Mouse (Mus musculus) erythroid progenitor cell, adult 5-6 weeks (primary cell): ENCODE data around the gene Olfr561. TPM values are rescaled to one million over a fixed set of nuclear protein-coding genes. Genes with fewer than 3 reads are reported as not detected.

ENCODE experiments used
- ATAC-seq: replicated peaks from 2 replicates; pipeline ENCODE4 v1.8.0; 2016; ENCODE audit warnings: moderate number of reproducible peaks, mild to moderate bottlenecking, moderate TSS enrichment, inconsistent platforms; ENCODE audit not compliant: poor library complexity, low FRiP score, severe bottlenecking
- total RNA-seq, 2 experiments: library from RNA; stranded (forward) in 1 of 2; stranded (reverse) in 1 of 2; fragments of 150-400 nt in 1 of 2; fragments of 186-747, 209-891 nt in 1 of 2; gene quantifications; 2 replicates each; pipeline versions ENCODE4 v1.2.3 to v1.2.4; 2015 to 2017; ENCODE audit warnings: low replicate concordance in 2 of 2

The Olfr561 gene
- total RNA-seq (2015; ENCODE audit: low replicate concordance) = not detected in 2 replicates
- total RNA-seq (2017; ENCODE audit: low replicate concordance) = not detected in 2 replicates

DNA sequence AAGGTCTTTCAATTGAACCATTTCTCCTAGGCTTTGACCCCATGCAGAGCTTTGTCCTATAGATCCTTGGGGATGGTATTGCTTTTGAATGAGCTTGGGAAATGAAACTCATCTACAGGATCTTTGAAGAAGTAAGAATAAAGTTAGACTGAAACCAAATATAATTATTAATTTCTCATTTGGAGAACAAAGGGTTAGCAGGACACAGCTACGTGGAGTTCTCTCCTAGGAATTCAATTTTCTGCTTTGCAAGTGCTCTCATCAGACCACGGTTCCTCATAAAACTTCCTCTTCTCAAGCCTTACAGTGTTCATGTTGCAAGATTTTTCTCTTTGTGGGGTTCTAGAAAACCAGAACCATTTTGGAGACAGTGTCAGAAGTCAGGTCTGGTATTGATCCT lies at the start of gene Olfr561:
Olfr561 (plus strand) TSS at position 301 of the 400 bp plus-strand sequence.
- ATAC-seq = no peak

DNA sequence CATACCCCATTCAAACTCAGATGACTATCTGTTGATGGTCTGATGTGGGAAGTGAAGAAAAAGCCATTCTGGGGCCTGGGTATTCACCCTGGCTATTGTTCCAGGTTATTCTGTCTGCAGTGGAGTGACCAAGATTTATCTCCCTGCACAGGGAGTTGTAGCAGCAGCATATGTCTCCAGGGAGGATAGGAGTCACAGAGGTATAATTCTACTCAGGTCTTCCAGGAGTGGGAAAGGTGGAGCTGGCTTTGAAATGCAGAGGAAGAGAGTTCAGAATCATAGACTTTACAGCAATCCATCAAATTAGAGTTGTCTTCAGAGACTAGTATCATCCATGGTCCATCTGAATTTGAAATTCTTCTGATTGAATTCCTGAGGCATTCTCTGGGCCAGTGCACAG lies 43.6 kb upstream of the Olfr561 start, which contains the start of gene Olfr559:
Olfr559 (minus strand) TSS at position 101 of the 400 bp plus-strand sequence.
- no peak for ATAC-seq

DNA sequence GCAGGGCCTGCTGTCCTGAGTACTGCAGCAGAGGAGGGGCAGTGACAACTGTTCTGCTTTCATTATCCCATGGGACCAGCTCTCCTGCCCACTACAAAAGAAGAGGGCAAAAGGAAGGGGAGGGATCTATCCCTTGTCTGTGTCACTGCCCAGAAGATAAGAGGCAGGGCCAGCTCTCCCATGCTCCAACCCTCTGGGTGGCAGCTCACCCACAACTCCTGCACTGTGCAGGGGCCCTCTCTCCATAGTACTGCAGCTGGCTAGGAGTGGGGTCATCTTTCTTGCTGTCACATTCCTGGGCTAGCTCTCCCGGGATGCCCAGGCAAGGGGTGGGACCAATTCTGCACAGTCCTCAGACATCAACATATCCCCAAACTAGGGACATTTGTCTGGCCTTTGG lies 37.2 kb upstream of the Olfr561 start:
- ATAC-seq = no peak

DNA sequence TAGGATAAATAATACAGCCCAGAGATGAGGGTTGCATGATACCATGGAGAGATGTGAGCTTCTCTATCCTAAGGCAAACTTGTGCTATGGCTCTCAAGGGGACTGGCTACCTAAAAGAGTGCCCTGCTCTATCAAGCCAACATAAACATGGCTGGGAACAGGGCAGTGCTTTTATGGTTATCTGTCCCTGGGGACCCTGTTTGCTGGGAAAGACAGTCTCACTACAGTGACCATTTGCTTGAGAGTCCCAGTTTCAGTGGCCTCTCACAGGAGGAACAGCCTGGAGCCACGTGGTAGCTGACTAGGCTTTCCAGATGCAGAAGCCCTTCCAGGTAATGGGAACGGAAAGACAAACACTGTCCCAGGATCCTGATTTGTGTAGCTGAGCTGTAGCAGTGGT lies 33.3 kb upstream of the Olfr561 start:
- ATAC-seq = no peak

DNA sequence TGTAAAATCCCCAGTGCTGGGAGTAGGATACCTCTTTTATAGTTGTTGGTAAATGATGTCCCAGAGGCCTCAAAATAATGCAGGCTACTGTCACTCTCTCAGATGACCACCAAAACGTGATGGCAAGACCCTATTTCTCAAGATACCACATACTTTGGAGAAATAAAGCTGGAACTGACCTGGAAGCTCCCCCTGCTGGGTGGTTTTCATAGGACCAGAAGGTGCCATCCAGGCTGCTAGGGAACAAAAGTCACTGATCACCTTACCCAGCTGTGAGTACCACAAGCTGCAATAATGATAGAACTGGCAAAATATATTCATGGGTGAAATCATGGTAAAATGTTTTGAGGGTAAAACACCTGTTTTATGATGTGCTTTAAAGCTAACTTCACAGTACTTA lies 18.9 kb upstream of the Olfr561 start:
- no peak for ATAC-seq

DNA sequence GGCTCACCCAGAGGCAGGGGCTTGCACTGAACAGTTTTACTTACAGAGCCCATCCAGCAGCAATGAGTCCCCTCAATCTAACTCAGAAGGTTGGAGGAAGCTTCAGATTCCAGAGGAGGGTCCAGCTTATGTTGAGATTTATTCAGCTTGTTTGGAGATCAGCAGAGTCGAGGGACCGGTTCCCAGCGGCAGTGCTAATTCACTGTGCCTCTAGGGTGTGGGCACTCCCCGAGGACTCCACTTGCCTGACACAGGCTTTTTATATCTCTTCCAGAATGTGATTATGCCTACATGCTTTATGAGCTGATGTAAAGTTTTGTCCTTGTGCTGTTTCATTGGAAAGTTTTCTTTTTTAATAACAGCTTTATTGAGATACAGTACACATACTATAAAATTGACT lies 11.8 kb upstream of the Olfr561 start, which contains the start of the genes Olfr560 and Olfr78:
Olfr560 (minus strand) TSS at position 101 of the 400 bp plus-strand sequence.
Olfr78 (minus strand) TSS at position 206 of the 400 bp plus-strand sequence.
- ATAC-seq = no peak

DNA sequence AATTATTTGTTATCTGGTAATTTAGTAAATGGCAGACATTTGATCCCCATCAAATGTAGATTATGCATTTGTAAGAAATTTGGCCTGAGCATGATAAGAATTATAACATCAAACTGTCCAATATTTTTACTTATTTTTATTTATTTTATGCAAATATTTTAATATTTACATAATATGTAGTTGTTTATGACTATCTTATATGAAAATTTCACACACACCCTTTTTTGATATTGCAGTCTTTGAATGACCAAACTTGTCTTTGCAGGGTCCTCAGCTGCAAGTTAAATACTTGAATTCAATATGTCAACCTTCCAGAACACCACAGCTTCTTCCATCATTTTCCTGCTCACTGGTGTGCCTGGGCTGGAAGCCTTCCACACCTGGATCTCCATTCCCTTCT lies 32.2 kb downstream of the Olfr561 start, which contains the start of gene Olfr564:
Olfr564 (plus strand) TSS at position 301 of the 400 bp plus-strand sequence.
- no peak for ATAC-seq

Other genes starting within 250 kb of the Olfr561 start
Only the 30 nearest of the 31 such genes appear.
- not detected in 2 replicates for gene Olfr548-ps1, start 230.3 kb upstream of the Olfr561 start, total RNA-seq (2015; ENCODE audit: low replicate concordance)
- gene Olfr548-ps1, start 230.3 kb upstream of the Olfr561 start, total RNA-seq (2017; ENCODE audit: low replicate concordance) = not detected in 2 replicates
- not detected in 2 replicates for gene Olfr549, start 221.4 kb upstream of the Olfr561 start, total RNA-seq (2015; ENCODE audit: low replicate concordance)
- gene Olfr549, start 221.4 kb upstream of the Olfr561 start, total RNA-seq (2017; ENCODE audit: low replicate concordance) = 0.51 TPM in 1 of 2 replicates, not detected in the other
- gene Trim21, start 205.7 kb upstream of the Olfr561 start, total RNA-seq (2015; ENCODE audit: low replicate concordance) = 5.8 and 8.8 TPM in 2 replicates
- 27.5 and 37.1 TPM in 2 replicates for gene Trim21, start 205.7 kb upstream of the Olfr561 start, total RNA-seq (2017; ENCODE audit: low replicate concordance)
- gene Olfr550, start 199.8 kb upstream of the Olfr561 start, total RNA-seq (2015; ENCODE audit: low replicate concordance) = not detected in 2 replicates
- not detected in 2 replicates for gene Olfr550, start 199.8 kb upstream of the Olfr561 start, total RNA-seq (2017; ENCODE audit: low replicate concordance)
- gene Olfr551, start 179.3 kb upstream of the Olfr561 start, total RNA-seq (2015; ENCODE audit: low replicate concordance) = not detected in 2 replicates
- not detected in 2 replicates for gene Olfr551, start 179.3 kb upstream of the Olfr561 start, total RNA-seq (2017; ENCODE audit: low replicate concordance)
- gene Olfr552, start 173.5 kb upstream of the Olfr561 start, total RNA-seq (2015; ENCODE audit: low replicate concordance) = not detected in 2 replicates
- gene Olfr552, start 173.5 kb upstream of the Olfr561 start, total RNA-seq (2017; ENCODE audit: low replicate concordance) = not detected in 2 replicates
- gene Olfr553, start 153.0 kb upstream of the Olfr561 start, total RNA-seq (2015; ENCODE audit: low replicate concordance) = not detected in 2 replicates
- gene Olfr553, start 153.0 kb upstream of the Olfr561 start, total RNA-seq (2017; ENCODE audit: low replicate concordance) = not detected in 2 replicates
- gene Olfr554, start 132.8 kb upstream of the Olfr561 start, total RNA-seq (2015; ENCODE audit: low replicate concordance) = not detected in 2 replicates
- not detected in 2 replicates for gene Olfr554, start 132.8 kb upstream of the Olfr561 start, total RNA-seq (2017; ENCODE audit: low replicate concordance)
- gene Olfr555, start 112.4 kb upstream of the Olfr561 start, total RNA-seq (2015; ENCODE audit: low replicate concordance) = not detected in 2 replicates
- not detected in 2 replicates for gene Olfr555, start 112.4 kb upstream of the Olfr561 start, total RNA-seq (2017; ENCODE audit: low replicate concordance)
- gene Olfr556, start 106.3 kb upstream of the Olfr561 start, total RNA-seq (2015; ENCODE audit: low replicate concordance) = not detected in 2 replicates
- gene Olfr556, start 106.3 kb upstream of the Olfr561 start, total RNA-seq (2017; ENCODE audit: low replicate concordance) = not detected in 2 replicates
- 9.6 TPM in 1 of 2 replicates, not detected in the other for gene Trim68, start 83.9 kb upstream of the Olfr561 start, total RNA-seq (2015; ENCODE audit: low replicate concordance)
- gene Trim68, start 83.9 kb upstream of the Olfr561 start, total RNA-seq (2017; ENCODE audit: low replicate concordance) = 0.08 and 2.1 TPM in 2 replicates
- gene Olfr557, start 75.3 kb upstream of the Olfr561 start, total RNA-seq (2015; ENCODE audit: low replicate concordance) = not detected in 2 replicates
- gene Olfr557, start 75.3 kb upstream of the Olfr561 start, total RNA-seq (2017; ENCODE audit: low replicate concordance) = not detected in 2 replicates
- gene Olfr558, start 69.0 kb upstream of the Olfr561 start, total RNA-seq (2015; ENCODE audit: low replicate concordance) = not detected in 2 replicates
- gene Olfr558, start 69.0 kb upstream of the Olfr561 start, total RNA-seq (2017; ENCODE audit: low replicate concordance) = not detected in 2 replicates
- gene Olfr33, start 52.2 kb upstream of the Olfr561 start, total RNA-seq (2015; ENCODE audit: low replicate concordance) = not detected in 2 replicates
- not detected in 2 replicates for gene Olfr33, start 52.2 kb upstream of the Olfr561 start, total RNA-seq (2017; ENCODE audit: low replicate concordance)
- gene Olfr559, start 43.7 kb upstream of the Olfr561 start, total RNA-seq (2015; ENCODE audit: low replicate concordance) = not detected in 2 replicates
- gene Olfr559, start 43.7 kb upstream of the Olfr561 start, total RNA-seq (2017; ENCODE audit: low replicate concordance) = not detected in 2 replicates
- not detected in 2 replicates for gene Olfr560, start 11.9 kb upstream of the Olfr561 start, total RNA-seq (2015; ENCODE audit: low replicate concordance)
- gene Olfr560, start 11.9 kb upstream of the Olfr561 start, total RNA-seq (2017; ENCODE audit: low replicate concordance) = not detected in 2 replicates
- gene Olfr78, start 11.8 kb upstream of the Olfr561 start, total RNA-seq (2015; ENCODE audit: low replicate concordance) = not detected in 2 replicates
- not detected in 2 replicates for gene Olfr78, start 11.8 kb upstream of the Olfr561 start, total RNA-seq (2017; ENCODE audit: low replicate concordance)
- not detected in 2 replicates for gene Olfr564, start 32.3 kb downstream of the Olfr561 start, total RNA-seq (2015; ENCODE audit: low replicate concordance)
- not detected in 2 replicates for gene Olfr564, start 32.3 kb downstream of the Olfr561 start, total RNA-seq (2017; ENCODE audit: low replicate concordance)
- gene Olfr566, start 87.5 kb downstream of the Olfr561 start, total RNA-seq (2015; ENCODE audit: low replicate concordance) = not detected in 2 replicates
- gene Olfr566, start 87.5 kb downstream of the Olfr561 start, total RNA-seq (2017; ENCODE audit: low replicate concordance) = not detected in 2 replicates
- gene Olfr568, start 105.9 kb downstream of the Olfr561 start, total RNA-seq (2015; ENCODE audit: low replicate concordance) = not detected in 2 replicates
- gene Olfr568, start 105.9 kb downstream of the Olfr561 start, total RNA-seq (2017; ENCODE audit: low replicate concordance) = not detected in 2 replicates
- gene Olfr569, start 119.7 kb downstream of the Olfr561 start, total RNA-seq (2015; ENCODE audit: low replicate concordance) = not detected in 2 replicates
- gene Olfr569, start 119.7 kb downstream of the Olfr561 start, total RNA-seq (2017; ENCODE audit: low replicate concordance) = not detected in 2 replicates
- gene Olfr570, start 123.4 kb downstream of the Olfr561 start, total RNA-seq (2015; ENCODE audit: low replicate concordance) = not detected in 2 replicates
- not detected in 2 replicates for gene Olfr570, start 123.4 kb downstream of the Olfr561 start, total RNA-seq (2017; ENCODE audit: low replicate concordance)
- not detected in 2 replicates for gene Olfr571, start 146.3 kb downstream of the Olfr561 start, total RNA-seq (2015; ENCODE audit: low replicate concordance)
- not detected in 2 replicates for gene Olfr571, start 146.3 kb downstream of the Olfr561 start, total RNA-seq (2017; ENCODE audit: low replicate concordance)
- gene Olfr572, start 153.2 kb downstream of the Olfr561 start, total RNA-seq (2015; ENCODE audit: low replicate concordance) = not detected in 2 replicates
- gene Olfr572, start 153.2 kb downstream of the Olfr561 start, total RNA-seq (2017; ENCODE audit: low replicate concordance) = not detected in 2 replicates
- gene Olfr573-ps1, start 171.4 kb downstream of the Olfr561 start, total RNA-seq (2015; ENCODE audit: low replicate concordance) = not detected in 2 replicates
- gene Olfr573-ps1, start 171.4 kb downstream of the Olfr561 start, total RNA-seq (2017; ENCODE audit: low replicate concordance) = not detected in 2 replicates
- gene Olfr574, start 177.2 kb downstream of the Olfr561 start, total RNA-seq (2015; ENCODE audit: low replicate concordance) = not detected in 2 replicates
- gene Olfr574, start 177.2 kb downstream of the Olfr561 start, total RNA-seq (2017; ENCODE audit: low replicate concordance) = not detected in 2 replicates
- not detected in 2 replicates for gene Olfr575, start 187.6 kb downstream of the Olfr561 start, total RNA-seq (2015; ENCODE audit: low replicate concordance)
- gene Olfr575, start 187.6 kb downstream of the Olfr561 start, total RNA-seq (2017; ENCODE audit: low replicate concordance) = not detected in 2 replicates
- not detected in 2 replicates for gene Olfr576, start 191.4 kb downstream of the Olfr561 start, total RNA-seq (2015; ENCODE audit: low replicate concordance)
- gene Olfr576, start 191.4 kb downstream of the Olfr561 start, total RNA-seq (2017; ENCODE audit: low replicate concordance) = not detected in 2 replicates
- not detected in 2 replicates for gene Olfr577, start 204.7 kb downstream of the Olfr561 start, total RNA-seq (2015; ENCODE audit: low replicate concordance)
- gene Olfr577, start 204.7 kb downstream of the Olfr561 start, total RNA-seq (2017; ENCODE audit: low replicate concordance) = not detected in 2 replicates
- not detected in 2 replicates for gene Olfr578, start 218.1 kb downstream of the Olfr561 start, total RNA-seq (2015; ENCODE audit: low replicate concordance)
- not detected in 2 replicates for gene Olfr578, start 218.1 kb downstream of the Olfr561 start, total RNA-seq (2017; ENCODE audit: low replicate concordance)